Mouse (Mus musculus) hindbrain, postnatal 0 days (tissue): Measurements from ENCODE around the gene Camkmt. TPM values are rescaled to one million over a fixed set of nuclear protein-coding genes. Genes with fewer than 3 reads are reported as not detected.

Source experiments
- ATAC-seq: fragments of 200-750 bp; cut with Nextera tagmentation; 2 replicates; pipeline ENCODE4 v1.8.0; 2017; ENCODE audit warnings: mild to moderate bottlenecking, moderate TSS enrichment, moderate library complexity
- DNase-seq: peaks from one replicate; pipeline ENCODE4 v3.0.0-alpha.2; 2015; ENCODE audit warnings: low spot score
- H3K27ac ChIP-seq: fragments of 300-500 bp; sonication (generic); 2 replicates; pipeline ENCODE4 v1.5.1; 2014; ENCODE audit warnings: mild to moderate bottlenecking
- H3K27me3 ChIP-seq: fragments of 300-500 bp; sonication (generic); 2 replicates; pipeline ENCODE4 v1.6.1; 2014; ENCODE audit warnings: low read length, mixed read lengths; ENCODE audit not compliant: insufficient read depth
- H3K36me3 ChIP-seq: fragments of 300-500 bp; sonication (generic); 2 replicates; pipeline ENCODE4 v1.6.1; 2014; ENCODE audit warnings: low read length, mixed read lengths; ENCODE audit not compliant: insufficient read depth
- H3K4me1 ChIP-seq: fragments of 300-500 bp; sonication (generic); 2 replicates; pipeline ENCODE4 v1.6.1; 2014; ENCODE audit warnings: antibody characterized with exemption, low read length, mixed read lengths; ENCODE audit not compliant: insufficient read depth
- H3K4me2 ChIP-seq: fragments of 300-500 bp; sonication (generic); 2 replicates; pipeline ENCODE4 v1.6.1; 2014; ENCODE audit warnings: low read depth, mild to moderate bottlenecking, low read length, moderate library complexity, mixed read lengths
- H3K4me3 ChIP-seq: fragments of 300-500 bp; sonication (generic); 2 replicates; pipeline ENCODE4 v1.5.1; 2014; ENCODE audit warnings: low read length
- H3K9ac ChIP-seq: fragments of 300-500 bp; sonication (generic); replicated peaks from 2 replicates; pipeline ENCODE4 v1.6.1; 2014; ENCODE audit warnings: mild to moderate bottlenecking, low read length, moderate library complexity, mixed read lengths
- H3K9me3 ChIP-seq: fragments of 300-500 bp; sonication (generic); 2 replicates; pipeline ENCODE4 v1.6.1; 2016; ENCODE audit warnings: low read length, mixed read lengths
- CTCF ChIP-seq: IDR thresholded peaks from 2 replicates; pipeline ENCODE4 v1.5.1; 2016; ENCODE audit warnings: antibody characterized with exemption, control low read depth, low read depth
- WGBS: fragments of 180-500 bp; shearing (Covaris S2); extraction: QIAGEN DNeasy Blood & Tissue Kit; methylation state at CpG from one replicate; pipeline ENCODE4 v1.1.7; 2014; 5-methylcytosine and 5-hydroxymethylcytosine counted together
- polyA plus RNA-seq: library from polyadenylated mRNA; unstranded; fragments of >200 nt; fragmentation: Nextera tagmentation; extraction: Ambion mirVana; gene quantifications from 2 replicates; pipeline ENCODE4 v1.2.1, GENCODE M21; 2015
- total RNA-seq: library from RNA; depleted of rRNA; stranded (reverse); fragments of >200 nt; gene quantifications from 2 replicates; pipeline ENCODE4 v1.2.3, GENCODE M21; 2014

Camkmt gene
- total and polyA plus RNA-seq, 2 experiments from 2014 or later: 8.4 to 15.9 TPM

GRCm38 (mm10) chr17:85379101-85379500 is 288.7 kb downstream of the Camkmt start:
- H3K27me3 ChIP-seq: no peaks in the 10 kb centered on the region
- no peaks in the 10 kb centered on the region for H3K36me3 ChIP-seq
- WGBS: 94% methylated on average over 7 of the region's 7 CpGs
- H3K9ac ChIP-seq: no peak overlapping the region
- no peaks in the 10 kb centered on the region for H3K9me3 ChIP-seq
- 0 out of 2 replicates have a peak, but pooled peaks cover 8% of the 10 kb centered on the region for H3K4me1 ChIP-seq
- no peak overlapping the region for H3K4me2 ChIP-seq
- DNase-seq: no peak
- ATAC-seq: no peak
- H3K27ac ChIP-seq: no peak overlapping the region
- H3K4me3 ChIP-seq: no peak overlapping the region
- TF ChIP-seq CTCF: no peak

GRCm38 (mm10) chr17:85381578-85382223 is 291.3 kb downstream of the Camkmt start:
- H3K4me3 ChIP-seq: no peak overlapping the region
- no peaks in the 10 kb centered on the region for H3K27me3 ChIP-seq
- no peaks in the 10 kb centered on the region for H3K36me3 ChIP-seq
- H3K9me3 ChIP-seq: no peaks in the 10 kb centered on the region
- DNase-seq (no peak), ATAC-seq (no peak)
- 74% methylated on average over 8 of the region's 8 CpGs for WGBS
- no peak overlapping the region for H3K27ac ChIP-seq
- no peak for TF ChIP-seq CTCF
- H3K4me2 ChIP-seq: no peak overlapping the region
- H3K9ac ChIP-seq: no peak overlapping the region
- H3K4me1 ChIP-seq: no peaks in the 10 kb centered on the region

- no peaks in the 10 kb centered on the region for H3K9me3 ChIP-seq
- no peak for TF ChIP-seq CTCF
- ATAC-seq (no peak), DNase-seq (no peak)
- H3K4me3 ChIP-seq: no peak overlapping the region
- H3K9ac ChIP-seq: no peak overlapping the region
- WGBS: 65% methylated on average over 4 of the region's 4 CpGs
- no peak overlapping the region for H3K27ac ChIP-seq
- H3K27me3 ChIP-seq: no peaks in the 10 kb centered on the region
- H3K4me1 ChIP-seq: no peaks in the 10 kb centered on the region
- no peaks in the 10 kb centered on the region for H3K36me3 ChIP-seq
- no peak overlapping the region for H3K4me2 ChIP-seq
Measured at GRCm38 (mm10) chr17:85382344-85382743, 292.0 kb downstream of the Camkmt start.

- Histone ChIP-seq H3K9me3 (no peaks in the 10 kb centered on the region), H3K4me3 (no peak overlapping the region), H3K4me2 (no peak overlapping the region), H3K9ac (no peak overlapping the region), H3K4me1 (no peaks in the 10 kb centered on the region), H3K27ac (no peak overlapping the region), H3K27me3 (no peaks in the 10 kb centered on the region), H3K36me3 (no peaks in the 10 kb centered on the region)
- DNase-seq (no peak), ATAC-seq (no peak)
- WGBS: 89% methylated on average over 6 of the region's 6 CpGs
- TF ChIP-seq CTCF: no peak
Measured at GRCm38 (mm10) chr17:85382906-85383305, 292.6 kb downstream of the Camkmt start.

GRCm38 (mm10) chr17:85393091-85393890 is 302.9 kb downstream of the Camkmt start:
- Histone ChIP-seq H3K9ac (no peak overlapping the region), H3K4me2 (peak overlapping the region; percentile 39; the same call in 1 of the 2 replicates), H3K27me3 (no peaks in the 10 kb centered on the region), H3K4me3 (no peak overlapping the region), H3K9me3 (no peaks in the 10 kb centered on the region), H3K27ac (no peak overlapping the region), H3K36me3 (no peaks in the 10 kb centered on the region), H3K4me1 (no peaks in the 10 kb centered on the region)
- ATAC-seq (no peak), DNase-seq (no peak)
- TF ChIP-seq CTCF: no peak
- 26% methylated on average over 16 of the region's 16 CpGs for WGBS

GRCm38 (mm10) chr17:85393891-85394321 is 303.6 kb downstream of the Camkmt start:
- H3K4me1 ChIP-seq: no peaks in the 10 kb centered on the region
- 0 out of 2 replicates have a peak overlapping the region, but pooled peaks have one; percentile 24 for H3K9ac ChIP-seq
- no peak overlapping the region for H3K27ac ChIP-seq
- TF ChIP-seq CTCF: no peak
- H3K4me3 ChIP-seq: no peak overlapping the region
- no peaks in the 10 kb centered on the region for H3K9me3 ChIP-seq
- peak overlapping the region; percentile 39 for H3K4me2 ChIP-seq
- WGBS: 26% methylated on average over 7 of the region's 7 CpGs
- no peaks in the 10 kb centered on the region for H3K27me3 ChIP-seq
- DNase-seq (no peak), ATAC-seq (no peak)
- H3K36me3 ChIP-seq: no peaks in the 10 kb centered on the region

GRCm38 (mm10) chr17:85395502-85395901 is 305.1 kb downstream of the Camkmt start:
- H3K27ac ChIP-seq: no peak overlapping the region
- H3K4me2 ChIP-seq: no peak overlapping the region
- H3K4me3 ChIP-seq: no peak overlapping the region
- H3K4me1 ChIP-seq: no peaks in the 10 kb centered on the region
- WGBS: 45% methylated on average over 5 of the region's 5 CpGs
- H3K9ac ChIP-seq: no peak overlapping the region
- DNase-seq (no peak), ATAC-seq (no peak)
- H3K9me3 ChIP-seq: no peaks in the 10 kb centered on the region
- no peaks in the 10 kb centered on the region for H3K27me3 ChIP-seq
- H3K36me3 ChIP-seq: no peaks in the 10 kb centered on the region
- TF ChIP-seq CTCF: no peak
